Mouse (Mus musculus): Measurements from ENCODE around the gene Gstt1. TPM values are rescaled to one million over a fixed set of nuclear protein-coding genes. Genes with fewer than 3 reads are reported as not detected.
"Not testable (repeated sequence)": the region's sequence is repeated elsewhere in the genome, so short reads cannot be mapped to it uniquely, and the experiment has no call there.

Gene Gstt1
- polyA plus RNA-seq, 1 experiment from 2014 or later: 77.5 TPM

GRCm38 (mm10) chr10:75774102-75774501 lies 24.3 kb downstream of the Gstt1 start:
- no peak for TF ChIP-seq EP300 (IDR thresholded peaks at IDR 0.05; ENCODE audit: low read depth)
- TF ChIP-seq CTCF (IDR thresholded peaks at IDR 0.05; ENCODE audit: low read depth): no peak
- Histone ChIP-seq H3K9ac (replicated peaks) (no peak overlapping the region), H3K4me1 (ENCODE audit: insufficient read depth) (peaks cover 9% of the 10 kb centered on the region), H3K4me3 (ENCODE audit: low read depth, low read length) (no peak overlapping the region), H3K4me2 (ENCODE audit: low read depth, low read length) (no peak overlapping the region), H3K27ac (ENCODE audit: low read depth) (peak overlapping the region; percentile 46), H3K27me3 (ENCODE audit: insufficient read depth, low read length) (no peaks in the 10 kb centered on the region), H3K9me3 (ENCODE audit: low read length) (no peaks in the 10 kb centered on the region), H3K36me3 (replicated peaks; ENCODE audit: insufficient read depth, low read length) (no peaks in the 10 kb centered on the region; the same call in 1 of the 2 replicates)
- 80% methylated on average over 5 of the region's 5 CpGs for WGBS (ENCODE audit: insufficient replicate concordance)
- DNase-seq: no peak
- ATAC-seq: no peak

DNA sequence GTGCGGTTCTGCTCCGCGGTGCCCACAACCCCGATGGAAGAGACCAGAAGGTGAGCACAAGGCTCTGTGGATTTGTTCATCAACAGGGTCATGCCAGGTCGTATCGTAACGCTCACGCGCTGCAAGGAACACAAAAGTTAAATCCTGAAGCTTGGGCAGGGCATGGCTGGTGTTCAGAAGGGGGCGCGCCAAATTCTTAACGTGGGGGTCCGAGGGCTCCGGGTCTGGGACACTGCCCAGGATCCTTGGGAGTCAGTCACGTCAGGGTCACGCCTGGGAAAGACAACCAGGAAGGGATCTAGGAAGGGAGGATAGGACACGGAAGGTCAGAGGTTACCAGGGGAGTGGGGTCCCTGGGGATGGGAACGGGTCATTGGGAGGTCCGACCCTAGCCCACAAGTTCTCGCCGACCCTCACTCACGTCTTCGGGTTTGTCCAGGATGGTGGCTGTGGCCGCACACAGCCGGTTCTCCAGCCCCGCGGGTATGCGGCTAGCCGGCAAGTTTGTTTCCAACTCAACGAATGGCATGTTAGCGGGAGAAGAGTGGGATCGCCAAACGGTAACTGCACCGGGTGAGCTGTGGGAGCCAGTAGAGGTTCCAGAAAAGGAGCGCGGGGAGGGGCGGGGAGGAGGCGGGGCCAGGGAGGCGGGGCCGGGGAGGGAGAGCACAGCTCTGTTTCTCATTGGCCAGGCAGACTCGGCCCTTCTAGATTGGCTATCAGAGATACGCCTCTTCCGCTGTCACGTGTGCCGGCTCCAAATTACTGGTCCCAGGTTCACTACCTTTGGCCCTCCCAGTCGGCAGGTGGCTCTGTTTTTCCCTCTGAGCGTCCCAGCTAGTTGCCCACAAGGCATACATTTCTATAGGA lies 25.4 kb downstream of the Gstt1 start, which contains the start of gene Ddt:
Gene Ddt (minus strand): TSS at position 620 of the 870 bp plus-strand sequence.
- ATAC-seq (peak; percentile 94), DNase-seq (peak; percentile 94)
- Histone ChIP-seq H3K4me2 (ENCODE audit: low read depth, low read length) (peak within 1 kb of the TSS; percentile 83), H3K9ac (replicated peaks) (peak within 1 kb of the TSS; percentile 71), H3K4me1 (ENCODE audit: insufficient read depth) (peaks cover 9% of the 10 kb centered on the region), H3K4me3 (ENCODE audit: low read depth, low read length) (peak within 1 kb of the TSS; percentile 57), H3K27me3 (ENCODE audit: insufficient read depth, low read length) (no peaks in the 10 kb centered on the region), H3K9me3 (ENCODE audit: low read length) (no peaks in the 10 kb centered on the region), H3K27ac (ENCODE audit: low read depth) (peak within 1 kb of the TSS; percentile 87), H3K36me3 (replicated peaks; ENCODE audit: insufficient read depth, low read length) (no peaks in the 10 kb centered on the region; the same call in 1 of the 2 replicates)
- under 1% methylated on average over 46 of the region's 47 CpGs for WGBS (ENCODE audit: insufficient replicate concordance)
- TF ChIP-seq CTCF (IDR thresholded peaks at IDR 0.05; ENCODE audit: low read depth) (peak; percentile 48), EP300 (IDR thresholded peaks at IDR 0.05; ENCODE audit: low read depth) (peak; percentile 50)

DNA sequence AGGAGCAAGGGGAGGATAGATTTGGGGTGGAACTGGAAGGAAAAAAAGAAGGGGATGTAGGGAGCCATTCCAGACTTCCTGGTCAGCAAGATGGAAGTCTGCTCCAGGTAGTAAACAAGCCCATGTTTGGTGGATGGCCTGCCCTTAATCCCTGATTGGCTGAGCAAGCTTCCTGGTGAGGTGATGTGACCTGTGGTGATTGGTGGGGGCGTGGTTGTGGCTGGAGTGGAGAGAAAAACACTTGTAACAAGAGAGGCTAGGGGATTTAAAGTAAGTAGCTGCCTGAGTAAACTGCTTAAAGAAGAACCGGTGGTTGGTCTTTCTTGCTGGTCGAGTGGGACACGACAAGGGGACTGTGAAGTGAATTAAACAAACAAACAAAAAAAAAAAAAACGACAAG lies 30.6 kb downstream of the Gstt1 start:
- 38% methylated on average over 5 of the region's 5 CpGs for WGBS (ENCODE audit: insufficient replicate concordance)
- ATAC-seq; H3K4me2 ChIP-seq (ENCODE audit: low read depth, low read length); H3K36me3 ChIP-seq (replicated peaks; ENCODE audit: insufficient read depth, low read length); H3K4me3 ChIP-seq (ENCODE audit: low read depth, low read length); H3K27me3 ChIP-seq (ENCODE audit: insufficient read depth, low read length); H3K27ac ChIP-seq (ENCODE audit: low read depth); DNase-seq; H3K9ac ChIP-seq (replicated peaks); H3K9me3 ChIP-seq (ENCODE audit: low read length): not testable (repeated sequence)
- H3K4me1 ChIP-seq (ENCODE audit: insufficient read depth): peaks cover 16% of the 10 kb centered on the region

- ATAC-seq (no peak), DNase-seq (no peak)
- Histone ChIP-seq H3K36me3 (replicated peaks; ENCODE audit: insufficient read depth, low read length) (no peaks in the 10 kb centered on the region; the same call in 1 of the 2 replicates), H3K27ac (ENCODE audit: low read depth) (no peak overlapping the region), H3K4me3 (ENCODE audit: low read depth, low read length) (no peak overlapping the region), H3K9ac (replicated peaks) (no peak overlapping the region), H3K4me1 (ENCODE audit: insufficient read depth) (peaks cover 13% of the 10 kb centered on the region), H3K27me3 (ENCODE audit: insufficient read depth, low read length) (no peaks in the 10 kb centered on the region), H3K4me2 (ENCODE audit: low read depth, low read length) (no peak overlapping the region), H3K9me3 (ENCODE audit: low read length) (no peaks in the 10 kb centered on the region)
- WGBS (ENCODE audit: insufficient replicate concordance): 76% methylated on average over 6 of the region's 6 CpGs
- TF ChIP-seq EP300 (IDR thresholded peaks at IDR 0.05; ENCODE audit: low read depth) (no peak), CTCF (IDR thresholded peaks at IDR 0.05; ENCODE audit: low read depth) (no peak)
Observed at GRCm38 (mm10) chr10:75766856-75767255, 31.5 kb downstream of the Gstt1 start.

DNA sequence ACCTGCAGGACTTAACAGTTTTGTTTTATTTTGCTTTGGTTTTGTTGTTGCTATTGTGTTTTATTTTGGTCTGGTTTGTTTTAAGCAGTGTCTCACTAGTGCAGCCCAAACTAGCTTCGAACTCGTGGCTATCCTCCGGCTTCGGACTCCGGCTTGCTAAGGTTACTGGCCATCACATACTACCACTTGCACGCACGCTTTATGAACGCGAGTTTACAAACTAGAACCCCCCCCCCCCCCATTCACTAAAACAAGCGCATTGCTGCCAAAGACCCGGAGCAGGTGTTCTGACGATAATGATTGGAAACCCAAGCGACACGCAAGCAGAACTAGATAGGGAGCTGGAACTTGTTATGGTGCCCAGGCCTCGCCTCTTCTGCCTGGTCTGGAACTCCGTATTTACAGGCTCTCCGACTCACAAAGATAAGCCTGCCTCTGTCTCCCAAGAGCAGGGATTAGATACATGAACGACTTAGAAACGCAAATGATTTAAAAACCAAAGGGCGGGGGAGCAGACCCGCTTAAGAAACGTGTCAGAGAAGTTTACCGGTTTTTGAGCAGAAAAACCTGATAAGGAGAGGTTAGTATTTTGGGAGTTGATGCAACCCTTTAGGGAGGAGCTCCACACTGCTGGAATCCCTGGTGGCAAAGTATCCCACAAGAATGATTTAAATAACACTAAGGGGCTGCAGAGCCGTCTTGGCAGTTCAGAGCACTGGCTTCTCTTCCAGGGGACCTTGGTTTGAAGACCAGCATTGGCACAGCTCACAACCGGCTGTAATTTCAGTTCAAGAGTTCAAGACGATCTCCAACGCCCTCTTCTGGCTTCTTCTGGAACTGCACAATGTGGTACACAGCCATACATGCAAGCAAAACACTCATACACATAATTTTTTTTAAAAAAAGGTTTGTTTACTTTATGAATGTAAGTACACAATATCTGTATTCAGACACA lies 33.6 kb downstream of the Gstt1 start:
- DNase-seq (peak; percentile 89), ATAC-seq (peak; percentile 41)
- peaks cover 10% of the 10 kb centered on the region for H3K4me1 ChIP-seq (ENCODE audit: insufficient read depth)
- peak overlapping the region; percentile 94 for H3K4me2 ChIP-seq (ENCODE audit: low read depth, low read length)
- no peaks in the 10 kb centered on the region for H3K27me3 ChIP-seq (ENCODE audit: insufficient read depth, low read length)
- H3K9me3 ChIP-seq (ENCODE audit: low read length): no peaks in the 10 kb centered on the region
- WGBS (ENCODE audit: insufficient replicate concordance): 1% methylated on average over 27 of the region's 27 CpGs
- TF ChIP-seq CTCF (IDR thresholded peaks at IDR 0.05; ENCODE audit: low read depth) (peak; percentile 92), EP300 (IDR thresholded peaks at IDR 0.05; ENCODE audit: low read depth) (peak; percentile 37; the same call in 1 of the 2 replicates)
- H3K27ac ChIP-seq (ENCODE audit: low read depth): peak overlapping the region; percentile 88
- H3K36me3 ChIP-seq (replicated peaks; ENCODE audit: insufficient read depth, low read length): peaks cover 9% of the 10 kb centered on the region; the same call in 1 of the 2 replicates
- peak overlapping the region; percentile 92 for H3K9ac ChIP-seq (replicated peaks)
- peak overlapping the region; percentile 96 for H3K4me3 ChIP-seq (ENCODE audit: low read depth, low read length)

Data from liver, postnatal 0 days (tissue).